Mouse (Mus musculus): ENCODE measurements around the gene Olfr1279. TPM values are rescaled to one million over a fixed set of nuclear protein-coding genes. Genes with fewer than 3 reads are reported as not detected.
"Not testable (repeated sequence)": the region's sequence is repeated elsewhere in the genome, so short reads cannot be mapped to it uniquely, and the experiment has no call there.

Gene Olfr1279
- not detected for total RNA-seq (2022)

DNA sequence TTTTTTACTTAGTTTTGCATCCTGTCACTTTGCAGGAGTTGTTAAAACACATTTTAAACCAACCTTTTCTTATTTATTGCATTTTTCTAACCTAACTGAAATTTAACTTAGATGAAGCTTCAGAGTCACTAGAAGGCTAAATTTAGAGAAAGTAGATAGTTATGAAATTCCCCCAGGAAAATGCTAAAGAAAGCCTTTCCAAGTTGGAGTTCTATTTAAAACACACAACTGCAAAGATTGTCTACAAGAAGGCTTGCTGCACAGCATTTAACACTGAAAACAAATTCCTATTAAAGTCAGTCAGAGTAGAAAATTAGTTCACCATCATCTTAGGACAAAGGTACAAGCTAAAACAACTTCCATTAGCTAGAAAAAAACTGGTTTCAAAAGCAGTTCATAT is at the start of gene Olfr1279:
TSS of gene Olfr1279 (plus strand) at position 262 of the 400 bp plus-strand sequence.
- no peak for DNase-seq (ENCODE audit: low spot score in 2 of 2)

DNA sequence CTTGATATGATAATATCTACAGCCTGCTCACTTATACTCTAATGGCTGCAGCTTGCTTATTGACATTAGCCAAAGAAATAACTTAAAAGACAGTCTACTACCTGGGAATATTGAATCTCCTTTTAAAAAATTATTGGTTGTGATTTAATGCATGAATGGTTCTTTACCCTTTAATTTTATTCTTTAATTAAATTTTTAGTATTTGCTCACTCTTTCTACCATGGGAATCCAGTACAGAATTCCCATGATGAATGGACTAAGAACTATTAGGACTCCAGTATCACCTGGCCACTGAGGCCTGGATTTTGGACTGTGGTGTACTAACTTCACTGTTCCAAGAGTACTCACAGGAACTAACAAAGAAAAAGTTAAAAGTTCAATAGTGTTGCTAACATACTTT is 46.2 kb upstream of the Olfr1279 start, which contains the start of gene Olfr1276:
TSS of gene Olfr1276 (plus strand) at position 301 of the 400 bp plus-strand sequence.
- DNase-seq (ENCODE audit: low spot score in 2 of 2): no peak

GRCm38 (mm10) chr2:111274006-111274405 is 26.4 kb upstream of the Olfr1279 start, which contains the start of gene Olfr1277:
Olfr1277 (minus strand) TSS chr2:111274106.
- DNase-seq (ENCODE audit: low spot score in 2 of 2): no peak

- no peak for DNase-seq (ENCODE audit: low spot score in 2 of 2)
These were observed 10.6 kb upstream of the Olfr1279 start, which contains the start of gene Olfr1278 for GRCm38 (mm10) chr2:111289836-111290235. Olfr1278 (plus strand) TSS chr2:111290136.

GRCm38 (mm10) chr2:111298541-111298940 is 1.9 kb upstream of the Olfr1279 start:
- no peak for DNase-seq (ENCODE audit: low spot score in 2 of 2)

GRCm38 (mm10) chr2:111313717-111314116 is 13.3 kb downstream of the Olfr1279 start, which contains the start of gene Olfr1280:
Olfr1280 (plus strand) TSS chr2:111314017.
- DNase-seq (ENCODE audit: low spot score in 2 of 2): no peak

- no peak for DNase-seq (ENCODE audit: low spot score in 2 of 2)
These were observed 25.8 kb downstream of the Olfr1279 start, which contains the start of gene Olfr1281 for GRCm38 (mm10) chr2:111326220-111326619. Olfr1281 (plus strand) TSS chr2:111326520.

- DNase-seq (ENCODE audit: low spot score in 2 of 2): not testable (repeated sequence)
These were observed 33.3 kb downstream of the Olfr1279 start for GRCm38 (mm10) chr2:111333721-111334120.

DNA sequence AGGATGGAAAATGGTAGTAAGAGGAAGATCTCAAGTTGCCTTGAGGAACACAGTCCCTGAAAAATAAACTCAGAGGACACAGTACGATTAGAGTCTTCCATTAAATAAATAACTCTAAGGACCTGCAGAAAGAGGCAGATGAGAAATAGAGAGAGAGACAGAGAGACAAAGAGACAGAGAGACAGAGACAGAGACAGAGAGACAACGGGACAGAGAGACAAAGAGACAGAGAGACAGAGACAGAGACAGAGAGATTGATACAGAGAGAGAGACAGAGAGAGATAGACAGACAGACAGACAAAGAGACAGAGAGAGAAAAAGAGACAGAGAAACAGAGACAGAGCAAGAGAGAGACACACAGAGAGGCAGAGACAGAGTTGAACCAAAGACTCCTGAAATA is 35.5 kb downstream of the Olfr1279 start, which contains the start of gene Olfr1282:
TSS of gene Olfr1282 (minus strand) at position 101 of the 400 bp plus-strand sequence.
- DNase-seq (ENCODE audit: low spot score in 2 of 2): no peak

Other genes starting within 250 kb of the Olfr1279 start
- not detected for gene Gm13941, start 194.7 kb upstream of the Olfr1279 start, total RNA-seq (2022)
- gene Gm15130, start 147.7 kb upstream of the Olfr1279 start, total RNA-seq (2022): not detected
- not detected for gene 4930430A15Rik, start 71.0 kb upstream of the Olfr1279 start, total RNA-seq (2022)
- not detected for gene Olfr1275, start 65.3 kb upstream of the Olfr1279 start, total RNA-seq (2022)
- not detected for gene Olfr1276, start 46.1 kb upstream of the Olfr1279 start, total RNA-seq (2022)
- not detected for gene Olfr1277, start 26.5 kb upstream of the Olfr1279 start, total RNA-seq (2022)
- not detected for gene Olfr1278, start 10.5 kb upstream of the Olfr1279 start, total RNA-seq (2022)
- gene Olfr1280, start 13.4 kb downstream of the Olfr1279 start, total RNA-seq (2022): not detected
- gene Olfr1281, start 25.9 kb downstream of the Olfr1279 start, total RNA-seq (2022): not detected
- not detected for gene Olfr1282, start 35.4 kb downstream of the Olfr1279 start, total RNA-seq (2022)
- not detected for gene Olfr1283, start 66.2 kb downstream of the Olfr1279 start, total RNA-seq (2022)
- not detected for gene Olfr1284, start 74.9 kb downstream of the Olfr1279 start, total RNA-seq (2022)
- not detected for gene Olfr1286, start 122.5 kb downstream of the Olfr1279 start, total RNA-seq (2022)
- not detected for gene Olfr1287, start 148.5 kb downstream of the Olfr1279 start, total RNA-seq (2022)
- gene Olfr1288, start 173.5 kb downstream of the Olfr1279 start, total RNA-seq (2022): not detected
- not detected for gene Olfr1289, start 180.2 kb downstream of the Olfr1279 start, total RNA-seq (2022)
- not detected for gene Olfr1290, start 193.2 kb downstream of the Olfr1279 start, total RNA-seq (2022)
- gene Olfr1291-ps1, start 196.5 kb downstream of the Olfr1279 start, total RNA-seq (2022): not detected
- gene Olfr1293-ps, start 224.6 kb downstream of the Olfr1279 start, total RNA-seq (2022): not detected
- gene Olfr1294, start 239.7 kb downstream of the Olfr1279 start, total RNA-seq (2022): not detected